Mouse (Mus musculus) gastrocnemius, postnatal 25 days (tissue): ENCODE measurements around the gene Ube2g1. TPM values are rescaled to one million over a fixed set of nuclear protein-coding genes. Genes with fewer than 3 reads are reported as not detected.
A peak's percentile ranks its signal among the peaks of the same experiment; 100 is the strongest.
"Not testable (repeated sequence)": the region's sequence is repeated elsewhere in the genome, so short reads cannot be mapped to it uniquely, and the experiment has no call there.

Experiments used
- DNase-seq: peaks from one replicate; pipeline ENCODE4 v3.0.0; 2022
- total RNA-seq, 2 experiments: library from RNA; stranded (reverse); gene quantifications; 1 replicate in 1 of 2; 2 replicates in 1 of 2; pipeline ENCODE4 v1.2.3; 2021

The Ube2g1 gene
- total RNA-seq, 2 experiments from 2014 or later = 74.3 to 77.4 TPM

- no peak for DNase-seq
Measured at GRCm38 (mm10) chr11:72597780-72598179, 9.3 kb upstream of the Ube2g1 start.

- peak; percentile 89 for DNase-seq
Measured at GRCm38 (mm10) chr11:72607469-72608070, 487 bp downstream of the Ube2g1 start.

GRCm38 (mm10) chr11:72608071-72608679, 1.1 kb downstream of the Ube2g1 start:
- DNase-seq = peak; percentile 95

GRCm38 (mm10) chr11:72609242-72609641, 2.2 kb downstream of the Ube2g1 start:
- no peak for DNase-seq

- DNase-seq = not testable (repeated sequence)
Measured at GRCm38 (mm10) chr11:72614336-72614735, 7.3 kb downstream of the Ube2g1 start.

GRCm38 (mm10) chr11:72615931-72616330, 8.8 kb downstream of the Ube2g1 start:
- no peak for DNase-seq

GRCm38 (mm10) chr11:72618476-72618875, 11.4 kb downstream of the Ube2g1 start:
- DNase-seq = no peak

- no peak for DNase-seq
Measured at GRCm38 (mm10) chr11:72642730-72643129, 35.6 kb downstream of the Ube2g1 start.

- DNase-seq = no peak
Measured at GRCm38 (mm10) chr11:72645386-72645785, 38.3 kb downstream of the Ube2g1 start.

GRCm38 (mm10) chr11:72650347-72650746, 43.3 kb downstream of the Ube2g1 start:
- no peak for DNase-seq

- no peak for DNase-seq
Measured at GRCm38 (mm10) chr11:72659918-72660317, 52.8 kb downstream of the Ube2g1 start.

GRCm38 (mm10) chr11:72660359-72660758, 53.3 kb downstream of the Ube2g1 start:
- no peak for DNase-seq

GRCm38 (mm10) chr11:72664641-72665040, 57.6 kb downstream of the Ube2g1 start:
- DNase-seq = no peak

- no peak for DNase-seq
Measured at GRCm38 (mm10) chr11:72670634-72671033, 63.6 kb downstream of the Ube2g1 start.

- DNase-seq = no peak
Measured at GRCm38 (mm10) chr11:72671294-72671988, 64.4 kb downstream of the Ube2g1 start.

- no peak for DNase-seq
Measured at GRCm38 (mm10) chr11:72672438-72672837, 65.4 kb downstream of the Ube2g1 start.

GRCm38 (mm10) chr11:72675280-72675679, 68.2 kb downstream of the Ube2g1 start:
- no peak for DNase-seq

- DNase-seq = no peak
Measured at GRCm38 (mm10) chr11:72680726-72681125, 73.6 kb downstream of the Ube2g1 start.

GRCm38 (mm10) chr11:72683402-72683801, 76.3 kb downstream of the Ube2g1 start:
- no peak for DNase-seq

- DNase-seq = no peak
Measured at GRCm38 (mm10) chr11:72686697-72687096, 79.6 kb downstream of the Ube2g1 start.

GRCm38 (mm10) chr11:72688242-72688641, 81.2 kb downstream of the Ube2g1 start:
- DNase-seq = no peak

- no peak for DNase-seq
Measured at GRCm38 (mm10) chr11:72689115-72689514, 82.0 kb downstream of the Ube2g1 start.
